In the genomic region with DNA sequence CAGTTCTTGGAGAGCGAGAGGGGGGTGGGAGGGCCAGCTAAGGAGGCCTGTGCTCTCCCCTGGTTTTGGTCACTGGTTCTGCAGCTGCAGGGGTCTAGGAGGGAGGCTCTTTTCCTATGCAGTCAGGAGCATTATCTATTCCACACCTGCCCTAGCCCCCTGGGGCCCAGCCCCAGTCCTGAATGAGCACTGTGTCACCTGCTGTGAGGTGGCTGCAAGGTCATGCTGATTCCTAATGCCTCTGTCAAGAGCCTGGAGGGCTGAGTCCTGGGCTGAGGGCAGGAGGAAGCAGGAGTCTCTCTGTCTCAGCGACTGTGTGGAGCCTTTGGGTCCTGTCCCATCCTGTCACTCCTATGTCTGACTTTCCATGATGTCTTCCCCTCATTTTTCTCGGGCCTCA, we compare ENCODE assay signal across 23 mouse cellular contexts. TPM values are rescaled to one million over a fixed set of nuclear protein-coding genes. Genes with fewer than 3 reads are reported as not detected.
DNase-seq lines count a peak whose midpoint lies in the region; ATAC-seq lines count a peak whose summit lies in the region.
"Had no signal": no experiment of that assay in that cellular context is flagged by ENCODE, and none has a peak within 500 bp of the region (broad histone marks: within the 10 kb centered on the region; RNA-seq: fewer than 3 reads in every experiment).

No protein-coding gene starts in this region.

- no peaks in the 10 kb centered on the region for H3K27me3 ChIP-seq in heart, embryonic 16.5 days (ENCODE audit: control insufficient read depth, insufficient read depth, low read length)
- H3K27me3 ChIP-seq in midbrain, embryonic 10.5 days (ENCODE audit: low read depth, poor library complexity, severe bottlenecking) = no peaks in the 10 kb centered on the region
- no peaks in the 10 kb centered on the region for H3K27me3 ChIP-seq in midbrain, embryonic 15.5 days (replicated peaks)
- no peaks in the 10 kb centered on the region for H3K27me3 ChIP-seq in embryonic facial prominence, embryonic 14.5 days (replicated peaks; ENCODE audit: control insufficient read depth, insufficient read depth, low read length)
- H3K27me3 ChIP-seq: forebrain, embryonic 13.5 days; limb, embryonic 13.5 days; neural tube, embryonic 13.5 days had no signal

- H3K9me3 ChIP-seq in heart, embryonic 16.5 days (replicated peaks; ENCODE audit: control insufficient read depth, low read length) = no peaks in the 10 kb centered on the region
- no peaks in the 10 kb centered on the region for H3K9me3 ChIP-seq in midbrain, embryonic 10.5 days (replicated peaks)
- H3K9me3 ChIP-seq in midbrain, embryonic 15.5 days = no peaks in the 10 kb centered on the region
- H3K9me3 ChIP-seq in embryonic facial prominence, embryonic 14.5 days (ENCODE audit: control insufficient read depth, low read length) = no peaks in the 10 kb centered on the region
- H3K9me3 ChIP-seq: forebrain, embryonic 13.5 days; limb, embryonic 13.5 days; neural tube, embryonic 13.5 days had no signal

- no peak overlapping the region for H3K4me3 ChIP-seq in heart, embryonic 16.5 days (ENCODE audit: low read length)
- no peak overlapping the region for H3K4me3 ChIP-seq in midbrain, embryonic 10.5 days
- H3K4me3 ChIP-seq in midbrain, embryonic 15.5 days = no peak overlapping the region
- no peak overlapping the region for H3K4me3 ChIP-seq in embryonic facial prominence, embryonic 14.5 days (ENCODE audit: low read depth, low read length)
- H3K4me3 ChIP-seq: forebrain, embryonic 13.5 days; gastrocnemius, adult 2 months; limb, embryonic 13.5 days; myocyte; neural tube, embryonic 13.5 days had no signal

- DNase-seq in heart, postnatal 10 days = no peak
- no peak for DNase-seq in midbrain, embryonic 10.5 days (ENCODE audit: low spot score)
- DNase-seq in embryonic facial prominence, embryonic 14.5 days (ENCODE audit: low spot score) = no peak
- no peak for DNase-seq in layer of hippocampus, postnatal 10 days (ENCODE audit: low spot score in 2 of 2)
- DNase-seq in cerebellum, postnatal 10 days = no peak
- DNase-seq in cerebellum, adult 11-12 months = no peak
- DNase-seq: adrenal gland, postnatal 25 days; cerebellum, adult 9-10 months; kidney, postnatal 36 days; lung, embryonic 14.5 days; thymus, adult 18-20 months; thymus, postnatal 4 days had no signal

- H3K4me1 ChIP-seq in heart, embryonic 16.5 days (ENCODE audit: control insufficient read depth, insufficient read depth, low read length) = peaks cover 22% of the 10 kb centered on the region
- peaks cover 21% of the 10 kb centered on the region for H3K4me1 ChIP-seq in midbrain, embryonic 10.5 days
- H3K4me1 ChIP-seq in midbrain, embryonic 15.5 days = 0 out of 2 replicates have a peak, but pooled peaks cover 3% of the 10 kb centered on the region
- H3K4me1 ChIP-seq in embryonic facial prominence, embryonic 14.5 days (ENCODE audit: control insufficient read depth, insufficient read depth, low read length) = peaks cover 37% of the 10 kb centered on the region; the same call in 1 of the 2 replicates

- intact Hi-C loops in heart, postnatal 10 days (cut with DNase I) = no loop called here

- no peak overlapping the region for H3K9ac ChIP-seq in heart, embryonic 16.5 days (ENCODE audit: low read length)
- no peak overlapping the region for H3K9ac ChIP-seq in midbrain, embryonic 15.5 days
- no peak overlapping the region for H3K9ac ChIP-seq in embryonic facial prominence, embryonic 14.5 days (ENCODE audit: low read depth, low read length)
- H3K9ac ChIP-seq: forebrain, embryonic 13.5 days; liver, embryonic 14.5 days; lung, embryonic 14.5 days; neural tube, embryonic 13.5 days had no signal

- H3K4me2 ChIP-seq in heart, embryonic 16.5 days (ENCODE audit: low read depth, low read length) = no peak overlapping the region
- no peak overlapping the region for H3K4me2 ChIP-seq in midbrain, embryonic 15.5 days
- H3K4me2 ChIP-seq in embryonic facial prominence, embryonic 14.5 days (ENCODE audit: low read depth, low read length) = no peak overlapping the region
- H3K4me2 ChIP-seq: forebrain, embryonic 13.5 days; heart, embryonic 11.5 days; limb, embryonic 13.5 days; lung, embryonic 14.5 days; neural tube, embryonic 13.5 days had no signal

- H3K36me3 ChIP-seq in heart, embryonic 16.5 days (ENCODE audit: control insufficient read depth, insufficient read depth) = no peaks in the 10 kb centered on the region
- H3K36me3 ChIP-seq in midbrain, embryonic 10.5 days = 0 out of 2 replicates have a peak, but pooled peaks cover 5% of the 10 kb centered on the region
- no peaks in the 10 kb centered on the region for H3K36me3 ChIP-seq in midbrain, embryonic 15.5 days (replicated peaks)
- no peaks in the 10 kb centered on the region for H3K36me3 ChIP-seq in embryonic facial prominence, embryonic 14.5 days (ENCODE audit: control insufficient read depth, insufficient read depth, low read length)
- H3K36me3 ChIP-seq: limb, embryonic 13.5 days; neural tube, embryonic 13.5 days had no signal

- 25% methylated on average over 3 of the region's 3 CpGs for WGBS in heart, embryonic 16.5 days
- WGBS in midbrain, embryonic 10.5 days = 19% methylated on average over 3 of the region's 3 CpGs
- 20% methylated on average over 3 of the region's 3 CpGs for WGBS in midbrain, embryonic 15.5 days
- WGBS in embryonic facial prominence, embryonic 14.5 days = 36% methylated on average over 3 of the region's 3 CpGs

- peak overlapping the region; percentile 61 for H3K27ac ChIP-seq in heart, embryonic 16.5 days (ENCODE audit: low read length)
- H3K27ac ChIP-seq in midbrain, embryonic 10.5 days (replicated peaks) = 0 out of 2 replicates have a peak overlapping the region, but pooled peaks have one; percentile 10
- no peak overlapping the region for H3K27ac ChIP-seq in midbrain, embryonic 15.5 days
- H3K27ac ChIP-seq in embryonic facial prominence, embryonic 14.5 days (replicated peaks; ENCODE audit: low read depth, low read length) = peak overlapping the region; percentile 58; the same call in 1 of the 2 replicates
- H3K27ac ChIP-seq: forebrain, embryonic 13.5 days; gastrocnemius, adult 2 months; limb, embryonic 13.5 days; liver, embryonic 14.5 days; neural tube, embryonic 13.5 days had no signal

- no peak for ATAC-seq in heart, embryonic 16.5 days (replicated peaks; ENCODE audit: extremely low read depth, insufficient read depth, low FRiP score)
- no peak for ATAC-seq in midbrain, embryonic 15.5 days (replicated peaks)
- ATAC-seq in embryonic facial prominence, embryonic 14.5 days (ENCODE audit: low read depth) = no peak; the same call in 1 of the 2 replicates
- ATAC-seq: forebrain, embryonic 13.5 days; midbrain, embryonic 16.5 days had no signal

RNA-seq across cellular contexts. Expression of a gene that starts 39.3 kb away (rescaled TPM):
- polyA plus RNA-seq in heart, embryonic 16.5 days (2015; fragmentation: Nextera tagmentation; extraction: Ambion mirVana) = 33.8 and 38.8 TPM in 2 replicates
- 10 to 100 TPM; 33.8 to 41.5 TPM for total RNA-seq in heart, postnatal 10 days (2021)
- 21.6 and 23.4 TPM in 2 replicates for polyA plus RNA-seq in midbrain, embryonic 10.5 days (2016; fragmentation: Nextera tagmentation; extraction: Ambion mirVana)
- polyA plus RNA-seq in midbrain, embryonic 15.5 days (2015; fragmentation: Nextera tagmentation; extraction: Ambion mirVana) = 9.4 and 9.5 TPM in 2 replicates
- polyA plus RNA-seq in embryonic facial prominence, embryonic 14.5 days (2014; fragmentation: Nextera tagmentation; extraction: Ambion mirVana) = 91.2 and 97.2 TPM in 2 replicates
- 10 to 100 TPM; 11.4 to 11.6 TPM for total RNA-seq in layer of hippocampus, postnatal 10 days (2021)
- total RNA-seq: common myeloid progenitor, adult 5-6 weeks had no signal
- polyA plus RNA-seq: myocyte had no signal

RNA-seq across cellular contexts. Expression of a gene that starts 49.4 kb away (rescaled TPM):
- 143 and 147 TPM in 2 replicates for polyA plus RNA-seq in heart, embryonic 16.5 days (2015; fragmentation: Nextera tagmentation; extraction: Ambion mirVana)
- 100 to 1,000 TPM; 129 to 134 TPM for total RNA-seq in heart, postnatal 10 days (2021)
- polyA plus RNA-seq in midbrain, embryonic 10.5 days (2016; fragmentation: Nextera tagmentation; extraction: Ambion mirVana) = 120 and 129 TPM in 2 replicates
- 206 and 225 TPM in 2 replicates for polyA plus RNA-seq in midbrain, embryonic 15.5 days (2015; fragmentation: Nextera tagmentation; extraction: Ambion mirVana)
- 148 and 155 TPM in 2 replicates for polyA plus RNA-seq in embryonic facial prominence, embryonic 14.5 days (2014; fragmentation: Nextera tagmentation; extraction: Ambion mirVana)
- 100 to 1,000 TPM; 135 to 141 TPM for total RNA-seq in layer of hippocampus, postnatal 10 days (2021)
